Mouse (Mus musculus): ENCODE measurements around the gene Fam135a.
"Not testable (repeated sequence)": the region's sequence is repeated elsewhere in the genome, so short reads cannot be mapped to it uniquely, and the experiment has no call there.

The Fam135a gene

GRCm38 (mm10) chr1:24068830-24069229, 31.3 kb downstream of the Fam135a start:
- DNase-seq (ENCODE audit: low read depth, low spot score), result no peak

- DNase-seq (ENCODE audit: low read depth, low spot score), result no peak
Observed at GRCm38 (mm10) chr1:24066706-24067105, 33.4 kb downstream of the Fam135a start.

- no peak for DNase-seq (ENCODE audit: low read depth, low spot score)
Observed at GRCm38 (mm10) chr1:24055706-24056105, 44.4 kb downstream of the Fam135a start.

- DNase-seq (ENCODE audit: low read depth, low spot score), result no peak
Observed at GRCm38 (mm10) chr1:24046730-24047510, 53.2 kb downstream of the Fam135a start.

- DNase-seq (ENCODE audit: low read depth, low spot score), result no peak
Observed at GRCm38 (mm10) chr1:24045627-24046026, 54.5 kb downstream of the Fam135a start.

DNA sequence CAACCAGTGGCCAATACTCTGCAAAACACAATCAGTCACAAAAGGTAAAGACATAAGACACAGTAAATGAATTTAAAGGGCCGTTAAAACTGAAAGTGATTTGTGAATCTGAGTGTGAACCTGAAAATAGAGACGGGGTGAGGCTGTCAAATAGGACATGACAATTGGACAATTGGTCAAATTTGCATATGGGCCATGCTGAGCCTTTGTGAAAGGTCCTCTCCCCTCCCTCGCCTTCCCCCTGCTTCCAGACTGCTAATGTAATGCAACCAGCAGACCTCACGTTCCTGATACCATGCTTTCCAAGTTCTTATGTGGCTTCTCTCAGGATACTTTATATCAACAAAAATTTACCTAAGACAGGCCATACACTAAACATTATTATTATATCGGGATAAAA, 57.1 kb downstream of the Fam135a start:
- DNase-seq (ENCODE audit: low read depth, low spot score), result no peak

- no peak for DNase-seq (ENCODE audit: low read depth, low spot score)
Observed at GRCm38 (mm10) chr1:24033759-24034423, 66.2 kb downstream of the Fam135a start.

DNA sequence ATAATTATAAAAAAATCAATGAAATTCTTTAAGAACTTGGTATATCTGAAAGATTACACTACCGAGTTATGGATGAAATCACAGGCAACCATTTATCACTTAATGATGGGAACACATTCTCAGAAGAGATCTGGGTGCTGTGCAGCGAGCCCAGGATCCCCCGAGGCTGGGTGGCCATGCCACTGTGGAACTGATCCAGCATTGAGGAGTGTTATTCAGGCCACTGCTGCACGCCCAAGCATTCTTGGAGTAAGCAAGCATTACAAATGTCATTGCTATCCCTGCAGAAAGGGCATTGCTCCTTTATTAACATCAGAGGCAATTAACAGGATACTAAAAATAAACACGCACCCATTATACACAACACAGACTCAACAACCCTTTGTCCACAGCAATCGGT, 89.3 kb downstream of the Fam135a start:
- DNase-seq (ENCODE audit: low read depth, low spot score), result no peak

GRCm38 (mm10) chr1:24010016-24010415, 90.1 kb downstream of the Fam135a start:
- DNase-seq (ENCODE audit: low read depth, low spot score), result no peak

DNA sequence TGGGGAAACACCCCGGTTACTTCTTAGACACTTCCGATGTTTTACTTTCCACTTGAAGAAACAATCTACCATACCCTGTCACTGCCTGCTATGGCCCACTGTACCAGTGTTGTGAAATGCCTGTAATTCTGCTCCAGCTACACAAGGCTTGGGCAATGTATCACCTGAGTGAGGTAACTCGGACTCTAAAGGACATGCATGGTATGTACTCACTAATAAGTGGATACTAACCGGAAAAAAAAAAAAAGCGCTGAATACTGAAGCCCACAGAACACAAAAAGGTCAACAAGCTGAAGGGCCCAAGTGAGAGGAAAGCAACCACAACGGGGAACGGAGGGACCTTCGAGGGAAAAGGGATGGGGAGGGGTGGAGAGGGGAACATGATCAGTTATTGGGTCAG, 92.5 kb downstream of the Fam135a start:
- DNase-seq (ENCODE audit: low read depth, low spot score), result no peak

DNA sequence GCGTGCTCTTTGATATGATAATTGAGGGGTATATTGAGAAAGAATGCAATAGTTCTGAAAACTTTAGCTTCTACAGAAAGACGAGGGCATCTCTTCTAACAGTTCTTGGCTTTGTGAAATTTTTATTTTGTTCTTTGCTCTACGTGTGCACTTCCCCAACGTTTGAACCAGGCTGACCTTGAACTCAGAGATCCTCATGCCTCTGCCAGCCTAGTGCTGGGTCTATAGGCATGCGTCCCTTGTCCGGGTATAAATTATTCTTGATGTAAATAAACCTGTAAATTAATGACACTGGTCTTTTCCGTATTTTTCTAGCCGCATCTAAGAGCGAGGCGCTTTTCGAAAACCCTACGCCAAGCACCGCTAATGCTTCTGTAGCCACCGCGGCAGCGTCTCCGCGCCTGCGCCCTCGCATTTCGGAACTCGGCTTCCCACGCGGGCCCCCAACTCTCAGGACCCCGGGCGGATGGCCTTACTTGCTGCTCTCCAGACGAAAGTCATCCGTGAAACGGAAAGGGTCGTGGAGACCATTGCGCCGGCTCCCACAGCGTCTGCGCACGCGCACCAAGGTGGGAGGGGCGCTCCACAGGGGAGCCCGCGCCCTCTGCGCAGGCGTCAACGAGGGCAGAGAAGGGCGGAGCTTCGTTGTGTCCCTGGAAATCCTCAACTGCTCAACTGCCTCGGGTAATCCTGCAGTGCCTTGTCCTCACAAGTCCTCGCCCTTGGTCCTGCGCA, 94.9 kb downstream of the Fam135a start, which contains the start of gene Sdhaf4:
TSS of gene Sdhaf4 (minus strand) at position 587 of the 735 bp plus-strand sequence.
- peak; percentile 91 for DNase-seq (ENCODE audit: low read depth, low spot score)

- no peak for DNase-seq (ENCODE audit: low read depth, low spot score)
Observed at GRCm38 (mm10) chr1:23999318-23999717, 100.8 kb downstream of the Fam135a start.

GRCm38 (mm10) chr1:23998866-23999265, 101.3 kb downstream of the Fam135a start:
- no peak for DNase-seq (ENCODE audit: low read depth, low spot score)

GRCm38 (mm10) chr1:23998120-23998810, 101.9 kb downstream of the Fam135a start:
- no peak for DNase-seq (ENCODE audit: low read depth, low spot score)

DNA sequence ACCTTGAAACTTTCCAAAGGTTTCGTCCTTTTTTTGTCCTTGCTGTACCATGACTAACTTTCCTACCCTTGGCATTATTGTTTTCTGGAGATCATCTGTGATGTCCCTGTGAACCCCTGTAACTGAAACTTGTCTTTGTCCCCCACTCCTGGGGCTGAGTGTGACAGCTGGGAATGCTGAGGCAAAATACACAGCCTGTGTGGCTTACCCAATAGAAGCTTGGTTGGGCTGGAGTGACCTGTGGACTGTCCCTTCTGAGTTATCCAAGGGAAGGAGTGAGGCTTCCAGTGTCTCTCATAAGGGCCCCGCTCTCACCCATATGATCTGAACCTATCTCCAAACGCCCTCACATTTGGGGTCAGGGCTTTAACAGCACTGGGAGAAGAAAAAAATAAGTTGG, 102.6 kb downstream of the Fam135a start:
- no peak for DNase-seq (ENCODE audit: low read depth, low spot score)

GRCm38 (mm10) chr1:23995420-23995819, 104.7 kb downstream of the Fam135a start:
- no peak for DNase-seq (ENCODE audit: low read depth, low spot score)

- no peak for DNase-seq (ENCODE audit: low read depth, low spot score)
Observed at GRCm38 (mm10) chr1:23983118-23983517, 117.0 kb downstream of the Fam135a start.

GRCm38 (mm10) chr1:23978281-23978680, 121.9 kb downstream of the Fam135a start:
- no peak for DNase-seq (ENCODE audit: low read depth, low spot score)

DNA sequence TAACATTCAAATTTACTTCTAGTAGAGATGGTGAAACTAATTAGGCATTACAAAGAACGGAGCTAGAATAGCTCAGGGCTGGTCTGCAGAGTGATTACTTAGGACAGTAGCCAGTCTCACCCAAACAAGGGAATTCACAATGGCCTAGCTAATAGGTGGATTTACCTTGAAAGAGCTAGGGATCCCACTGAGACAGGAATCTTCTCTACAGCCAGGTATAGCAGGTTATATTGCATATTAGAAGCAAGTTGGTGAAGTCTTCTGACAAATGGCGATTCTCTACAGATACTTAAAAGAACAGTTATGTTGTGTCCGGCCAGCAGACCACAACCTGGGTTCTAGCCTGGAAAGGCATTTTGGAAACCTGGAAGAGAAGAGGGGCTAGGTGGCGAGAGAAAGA, 129.0 kb downstream of the Fam135a start:
- not testable (repeated sequence) for DNase-seq (ENCODE audit: low read depth, low spot score)

DNA sequence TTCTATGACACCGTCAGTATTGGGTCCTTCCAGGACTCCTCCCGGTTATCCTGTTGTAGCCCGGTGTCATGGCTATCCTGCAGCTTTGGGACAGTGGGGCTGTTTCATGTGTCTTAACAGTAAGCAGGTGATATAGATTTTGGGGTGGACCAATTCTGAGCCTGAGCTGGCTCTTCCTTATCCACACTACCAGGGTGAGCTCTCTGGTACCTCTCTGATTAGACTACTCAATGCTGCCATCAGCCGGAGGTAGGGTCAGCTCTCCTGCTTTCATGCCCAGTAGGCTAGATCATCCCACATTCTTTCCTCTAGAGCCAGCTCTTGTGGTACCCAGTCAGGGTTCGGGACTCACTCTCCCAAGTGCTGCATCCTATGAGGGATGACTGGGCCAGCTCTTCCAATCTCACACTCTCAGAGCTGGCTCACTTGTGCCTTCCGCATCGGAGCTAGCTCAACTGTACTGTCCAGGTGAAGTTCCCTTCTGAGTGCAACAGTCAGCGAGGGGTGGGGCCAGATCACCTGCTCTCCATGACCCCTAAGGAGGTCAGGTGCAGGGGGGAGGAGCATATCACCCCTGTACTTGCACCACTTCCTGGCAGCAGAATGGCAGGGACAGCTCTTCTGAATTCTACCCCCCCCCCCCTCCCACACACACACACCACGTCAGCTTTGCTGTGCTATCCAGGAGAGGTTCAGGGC, 132.0 kb downstream of the Fam135a start:
- DNase-seq (ENCODE audit: low read depth, low spot score), result no peak

DNA sequence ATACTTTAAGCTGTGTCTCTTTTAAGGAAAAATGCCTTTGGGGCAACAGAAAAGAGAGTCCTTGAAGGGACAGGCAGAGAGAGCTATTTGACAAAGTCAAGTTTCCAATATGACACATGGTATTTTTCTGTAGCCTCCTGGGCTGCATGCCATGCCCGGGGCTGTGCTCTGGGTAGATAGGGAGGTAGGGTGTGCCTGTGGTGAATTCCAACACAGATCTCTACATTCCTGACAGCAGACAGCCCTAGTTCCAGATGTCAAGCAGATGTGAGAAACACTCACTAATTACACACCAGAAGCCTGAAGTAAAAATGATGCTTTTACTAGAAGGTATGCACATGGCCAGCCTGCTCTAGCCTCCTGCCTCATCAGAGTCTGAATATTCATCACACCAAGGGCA, 133.9 kb downstream of the Fam135a start:
- DNase-seq (ENCODE audit: low read depth, low spot score), result peak; percentile 15
